In genomic region chr7:90129732-90130392, GRCm38 (mm10) we compare ENCODE assay signal across 8 mouse cellular contexts. TPM values are rescaled to one million over a fixed set of nuclear protein-coding genes. Genes with fewer than 3 reads are reported as not detected.
DNase-seq lines count a peak whose midpoint lies in the region; ATAC-seq lines count a peak whose summit lies in the region.

TSS of gene Picalm (plus strand) at chr7:90130213.

- ATAC-seq in erythroid progenitor cell, adult 5-6 weeks (replicated peaks; ENCODE audit: low FRiP score, poor library complexity, severe bottlenecking), result peak; percentile 86
- peak; percentile 93 for ATAC-seq in heart, embryonic 13.5 days (ENCODE audit: extremely low read depth, insufficient number of reproducible peaks, low FRiP score, low TSS enrichment)
- ATAC-seq in liver, embryonic 12.5 days, result peak; percentile 89
- peak; percentile 94 for ATAC-seq in stomach, embryonic 15.5 days (ENCODE audit: insufficient read depth, low FRiP score, low read depth)

- H3K27ac ChIP-seq in heart, embryonic 13.5 days (replicated peaks), result peak within 1 kb of the TSS; percentile 99
- H3K27ac ChIP-seq in liver, embryonic 12.5 days, result peak within 1 kb of the TSS; percentile 94
- peak within 1 kb of the TSS; percentile 98 for H3K27ac ChIP-seq in stomach, embryonic 15.5 days

- H3K4me1 ChIP-seq in heart, embryonic 13.5 days, result peaks cover 44% of the 10 kb centered on the region
- peaks cover 41% of the 10 kb centered on the region for H3K4me1 ChIP-seq in liver, embryonic 12.5 days
- H3K4me1 ChIP-seq in stomach, embryonic 15.5 days, result peaks cover 3% of the 10 kb centered on the region; the same call in 1 of the 2 replicates

- H3K27me3 ChIP-seq in heart, embryonic 13.5 days (replicated peaks), result no peaks in the 10 kb centered on the region
- no peaks in the 10 kb centered on the region for H3K27me3 ChIP-seq in liver, embryonic 12.5 days (replicated peaks)
- H3K27me3 ChIP-seq in stomach, embryonic 15.5 days (replicated peaks), result no peaks in the 10 kb centered on the region

- peak; percentile 99 for DNase-seq in CD4-positive helper T cell, adult 2 months (ENCODE audit: low read depth, low spot score)
- DNase-seq in brain, embryonic 18.5 days (ENCODE audit: low read depth, low spot score), result peak; percentile 92
- DNase-seq in kidney, postnatal 10 days, result peak; percentile 99
- peak; percentile 98 for DNase-seq in natural killer cell, adult 2 months (ENCODE audit: low spot score in 2 of 2)

- H3K9ac ChIP-seq in heart, embryonic 13.5 days, result peak within 1 kb of the TSS; percentile 100
- peak within 1 kb of the TSS; percentile 99 for H3K9ac ChIP-seq in liver, embryonic 12.5 days
- peak within 1 kb of the TSS; percentile 67 for H3K9ac ChIP-seq in stomach, embryonic 15.5 days

- H3K9me3 ChIP-seq in heart, embryonic 13.5 days, result no peaks in the 10 kb centered on the region
- H3K9me3 ChIP-seq in liver, embryonic 12.5 days (replicated peaks), result no peaks in the 10 kb centered on the region
- no peaks in the 10 kb centered on the region for H3K9me3 ChIP-seq in stomach, embryonic 15.5 days

- H3K36me3 ChIP-seq in heart, embryonic 13.5 days, result no peaks in the 10 kb centered on the region
- no peaks in the 10 kb centered on the region for H3K36me3 ChIP-seq in liver, embryonic 12.5 days
- no peaks in the 10 kb centered on the region for H3K36me3 ChIP-seq in stomach, embryonic 15.5 days

- peak within 1 kb of the TSS; percentile 98 for H3K4me3 ChIP-seq in heart, embryonic 13.5 days
- H3K4me3 ChIP-seq in liver, embryonic 12.5 days, result peak within 1 kb of the TSS; percentile 99
- peak within 1 kb of the TSS; percentile 80 for H3K4me3 ChIP-seq in stomach, embryonic 15.5 days (replicated peaks)

- under 1% methylated on average over 55 of the region's 72 CpGs for WGBS in heart, embryonic 13.5 days
- under 1% methylated on average over 37 of the region's 72 CpGs for WGBS in liver, embryonic 12.5 days (ENCODE audit: insufficient replicate concordance)
- WGBS in stomach, embryonic 15.5 days, result 0% methylated on average over 47 of the region's 72 CpGs

- peak within 1 kb of the TSS; percentile 82 for H3K4me2 ChIP-seq in heart, embryonic 13.5 days
- H3K4me2 ChIP-seq in liver, embryonic 12.5 days, result peak within 1 kb of the TSS; percentile 80
- peak within 1 kb of the TSS; percentile 66 for H3K4me2 ChIP-seq in stomach, embryonic 15.5 days

RNA-seq across cellular contexts. Expression of gene Picalm, which starts in this region (rescaled TPM):
- total RNA-seq in erythroid progenitor cell, adult 5-6 weeks (2015; ENCODE audit: low replicate concordance), result 1,006 and 1,368 TPM in 2 replicates
- 1,167 and 1,289 TPM in 2 replicates for total RNA-seq in erythroid progenitor cell, adult 5-6 weeks (2017; ENCODE audit: low replicate concordance)
- 29.1 and 31.0 TPM in 2 replicates for polyA plus RNA-seq in heart, embryonic 13.5 days (2015; fragmentation: Nextera tagmentation; extraction: Ambion mirVana)
- polyA plus RNA-seq in liver, embryonic 12.5 days (2016; fragmentation: Nextera tagmentation; extraction: Ambion mirVana), result 71.1 and 73.2 TPM in 2 replicates
- 41.2 and 44.5 TPM in 2 replicates for polyA plus RNA-seq in stomach, embryonic 15.5 days (2015; fragmentation: Nextera tagmentation; extraction: Ambion mirVana)

Comparison
In these comparisons a context has a peak if more than half of its experiments do, and no peak if none do; other contexts are left out.
1. Peak in every context shown above with its lines: DNase-seq, ATAC-seq, H3K4me3 ChIP-seq and H3K27ac ChIP-seq.